Mouse (Mus musculus) bone marrow macrophage, adult 2 months (primary cell): Measurements from ENCODE around the gene Xrcc6. TPM values are rescaled to one million over a fixed set of nuclear protein-coding genes. Genes with fewer than 3 reads are reported as not detected.
"Not testable (repeated sequence)": the region's sequence is repeated elsewhere in the genome, so short reads cannot be mapped to it uniquely, and the experiment has no call there.

ENCODE experiments used
- H3K27ac ChIP-seq: 2 replicates; pipeline ENCODE4 v1.5.1; 2012; ENCODE audit warnings: low read depth, low read length; ENCODE audit not compliant: insufficient read depth
- H3K4me1 ChIP-seq: 2 replicates; pipeline ENCODE4 v1.6.1; 2012; ENCODE audit warnings: low read length; ENCODE audit not compliant: control insufficient read depth, insufficient read depth
- H3K4me3 ChIP-seq: 2 replicates; pipeline ENCODE4 v1.5.1; 2012; ENCODE audit warnings: mild to moderate bottlenecking, low read length, moderate library complexity; ENCODE audit not compliant: insufficient read depth
- CTCF ChIP-seq: IDR thresholded peaks from 2 replicates; pipeline ENCODE4 v1.5.1; 2012; ENCODE audit warnings: low read depth, mild to moderate bottlenecking, low read length, moderate library complexity
- POLR2A ChIP-seq: IDR thresholded peaks from 2 replicates; pipeline ENCODE4 v1.6.1; 2012; ENCODE audit warnings: mild to moderate bottlenecking, low read depth, low read length, borderline replicate concordance
- polyA plus RNA-seq: library from polyadenylated mRNA; stranded (reverse); fragments of >200 nt; gene quantifications from 2 replicates; pipeline ENCODE4 v1.2.4, GENCODE M21; 2012; ENCODE audit not compliant: missing spikeins, insufficient read depth, insufficient read length

Gene Xrcc6
- polyA plus RNA-seq, 1 experiment, result 20.0 TPM

DNA sequence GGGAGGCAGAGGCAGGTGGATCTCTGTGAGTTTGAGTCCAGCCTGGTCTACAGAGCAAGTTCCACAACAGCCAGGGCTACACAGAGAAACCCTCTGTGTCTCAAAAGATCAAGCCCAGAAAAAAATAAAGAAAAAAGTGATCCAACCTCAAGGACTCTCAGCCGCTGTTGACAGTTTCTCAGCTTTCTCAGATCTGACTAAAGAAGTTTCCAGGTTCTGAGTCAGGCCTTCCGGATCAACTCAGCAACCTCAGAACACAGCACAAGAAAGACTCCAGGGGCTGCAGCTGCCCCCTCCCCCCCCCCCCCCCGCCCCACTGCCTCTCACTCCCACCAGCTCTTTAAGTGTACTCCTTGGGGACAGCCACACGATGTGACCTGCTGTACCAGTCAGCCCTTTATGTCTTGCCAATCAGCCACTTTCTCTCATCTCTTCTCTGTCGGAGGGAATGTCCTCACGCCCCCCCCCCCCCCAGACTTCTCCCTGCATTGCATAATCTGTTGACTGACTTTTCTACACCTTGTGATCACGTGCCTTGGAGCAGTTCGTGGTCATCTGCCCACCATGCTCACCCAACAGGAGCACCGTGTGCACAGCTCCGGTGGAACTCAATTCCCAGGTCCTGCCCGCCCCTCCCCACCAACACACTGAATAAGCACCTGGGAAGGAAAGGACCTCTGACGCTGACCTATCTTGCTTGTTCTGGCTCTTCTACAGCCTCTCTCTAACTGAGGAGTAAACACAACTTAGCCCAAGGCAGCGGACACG is 21.4 kb upstream of the Xrcc6 start:
- H3K27ac ChIP-seq, result no peak overlapping the region
- H3K4me1 ChIP-seq, result no peaks in the 10 kb centered on the region
- no peak for TF ChIP-seq POLR2A
- no peak for TF ChIP-seq CTCF
- no peak overlapping the region for H3K4me3 ChIP-seq

GRCm38 (mm10) chr15:81967821-81968220 is 19.8 kb upstream of the Xrcc6 start:
- TF ChIP-seq POLR2A (no peak), CTCF (no peak)
- no peaks in the 10 kb centered on the region for H3K4me1 ChIP-seq
- no peak overlapping the region for H3K4me3 ChIP-seq
- H3K27ac ChIP-seq, result no peak overlapping the region

DNA sequence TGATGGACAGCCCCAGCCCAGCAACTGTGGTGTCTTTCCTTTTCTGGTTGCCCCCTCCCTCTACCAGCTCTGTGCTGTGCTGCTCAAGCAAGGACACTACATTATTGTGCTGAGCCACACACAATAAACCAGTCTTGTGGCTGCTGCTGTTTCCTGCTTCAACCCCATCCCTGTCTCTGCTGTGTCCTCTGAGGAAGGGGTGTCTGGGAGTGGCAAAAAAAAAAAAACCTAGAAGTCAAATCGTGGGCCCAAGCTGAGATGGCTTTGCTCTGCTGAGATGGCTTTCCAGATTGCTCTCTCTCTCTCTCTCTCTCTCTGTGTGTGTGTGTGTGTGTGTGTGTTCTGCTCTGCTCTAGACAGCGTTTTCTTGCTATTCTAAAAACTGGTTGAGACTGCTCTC is 19.2 kb upstream of the Xrcc6 start:
- H3K4me3 ChIP-seq, result no peak overlapping the region
- H3K27ac ChIP-seq, result no peak overlapping the region
- TF ChIP-seq POLR2A (no peak), CTCF (no peak)
- no peaks in the 10 kb centered on the region for H3K4me1 ChIP-seq

GRCm38 (mm10) chr15:81969173-81969572 is 18.5 kb upstream of the Xrcc6 start:
- no peaks in the 10 kb centered on the region for H3K4me1 ChIP-seq
- no peak overlapping the region for H3K27ac ChIP-seq
- TF ChIP-seq POLR2A (no peak), CTCF (no peak)
- no peak overlapping the region for H3K4me3 ChIP-seq

DNA sequence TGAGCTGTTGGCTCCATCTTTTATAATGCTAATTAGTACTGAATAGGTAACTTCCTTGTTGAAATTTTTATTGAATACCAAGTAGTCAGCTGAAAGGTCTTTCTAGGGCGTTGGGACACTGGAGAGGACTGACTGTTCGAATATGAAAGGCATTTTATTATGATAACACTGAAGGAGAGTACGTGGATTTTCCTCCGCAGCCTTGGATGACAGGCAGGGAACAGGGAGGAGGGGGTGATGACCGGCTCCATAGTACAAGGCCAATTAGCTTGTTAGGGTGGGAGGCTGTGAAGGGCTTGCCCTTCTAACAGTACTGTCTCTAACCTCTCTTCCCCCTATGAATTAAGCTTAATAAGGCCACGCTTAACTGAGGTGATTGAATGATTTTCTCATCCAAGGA is 18.0 kb upstream of the Xrcc6 start:
- not testable (repeated sequence) for H3K27ac ChIP-seq, H3K4me1 ChIP-seq, H3K4me3 ChIP-seq

DNA sequence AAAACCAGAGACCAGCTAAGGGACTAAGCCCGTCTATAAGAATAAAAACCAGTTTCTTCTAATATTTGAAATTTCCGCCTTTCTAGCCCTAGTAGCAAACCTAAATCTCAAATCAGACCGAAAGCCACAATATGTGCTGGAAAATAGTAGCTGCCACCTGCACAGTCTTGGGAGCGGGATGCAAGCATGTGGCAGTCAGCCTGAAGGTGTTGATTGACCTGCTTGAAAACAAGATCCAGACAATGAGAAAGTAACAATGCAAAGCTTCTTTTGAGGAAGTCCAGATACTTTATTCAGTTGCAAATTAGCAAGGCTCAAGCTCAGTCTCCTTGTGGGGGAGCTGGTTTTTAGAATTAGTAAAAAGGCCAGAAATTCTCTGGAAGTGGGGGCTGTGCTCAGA is 17.1 kb upstream of the Xrcc6 start:
- H3K4me1 ChIP-seq, H3K27ac ChIP-seq, H3K4me3 ChIP-seq: not testable (repeated sequence)

DNA sequence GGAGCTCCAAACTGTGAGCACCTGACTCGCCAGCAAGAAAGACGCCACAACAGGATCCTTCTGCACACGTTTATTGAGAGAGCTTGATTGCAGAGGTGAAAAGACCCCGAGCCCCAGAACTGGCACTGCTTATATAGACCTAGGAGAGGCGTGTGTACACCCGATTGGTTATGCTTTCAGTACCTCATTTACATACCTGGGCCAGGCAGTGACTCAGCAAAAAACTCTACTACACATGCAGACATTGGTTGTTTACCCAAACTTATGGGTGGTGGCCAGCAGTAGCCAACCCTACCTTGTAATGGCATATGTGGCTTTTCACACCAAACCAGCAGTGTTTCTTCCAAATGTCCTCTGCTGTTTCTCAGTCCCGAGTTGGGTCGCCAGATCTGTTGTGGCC is 12.5 kb upstream of the Xrcc6 start:
- H3K4me3 ChIP-seq, H3K27ac ChIP-seq, H3K4me1 ChIP-seq: not testable (repeated sequence)

DNA sequence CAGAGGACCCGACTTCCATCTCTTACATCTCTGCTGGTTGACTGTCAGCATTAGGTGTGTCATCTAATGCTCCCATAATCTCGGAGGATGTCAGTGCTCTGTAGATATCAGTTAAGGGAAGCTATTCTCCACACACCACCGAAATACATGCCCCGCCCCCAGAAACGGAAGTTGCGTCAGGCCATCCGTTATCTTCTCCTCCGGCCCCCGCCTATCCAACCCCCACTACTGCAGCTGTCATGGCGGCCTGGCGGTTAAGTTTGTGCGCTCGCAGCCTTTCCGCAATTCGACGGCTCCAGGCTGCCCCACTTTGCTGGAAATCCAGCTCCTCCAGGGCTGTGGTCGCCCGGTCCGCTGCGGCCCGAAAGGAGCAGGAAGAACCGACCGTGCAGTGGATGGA is 7.3 kb upstream of the Xrcc6 start, which contains the start of gene 1700029P11Rik:
Gene 1700029P11Rik (plus strand): TSS at position 220 of the 400 bp plus-strand sequence.
- Histone ChIP-seq H3K4me1 (no peaks in the 10 kb centered on the region), H3K4me3 (no peak within 1 kb of the TSS)
- TF ChIP-seq CTCF (no peak), POLR2A (no peak)

DNA sequence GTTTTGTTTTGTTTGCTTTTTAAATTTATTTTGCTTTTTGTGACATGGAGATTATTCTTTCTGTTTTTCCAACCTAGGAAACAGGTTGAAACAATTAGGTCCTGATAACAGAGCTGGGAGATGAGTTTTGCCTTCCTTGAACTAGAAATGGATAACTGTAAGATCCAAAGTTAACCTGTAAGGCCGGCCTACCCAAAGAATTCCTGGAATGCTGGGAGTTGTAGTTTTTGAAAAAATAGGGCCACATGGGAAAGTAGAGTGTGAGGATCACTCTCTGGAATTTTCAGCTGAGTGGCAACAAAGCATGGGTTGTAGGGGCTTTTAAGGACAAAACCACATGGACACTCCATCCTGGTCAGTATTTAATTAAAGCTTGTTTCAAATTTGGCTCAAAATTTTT is 5.5 kb upstream of the Xrcc6 start:
- no peak for TF ChIP-seq CTCF
- TF ChIP-seq POLR2A, result no peak
- H3K4me3 ChIP-seq, result no peak overlapping the region
- H3K27ac ChIP-seq, result no peak overlapping the region
- no peaks in the 10 kb centered on the region for H3K4me1 ChIP-seq

More for the DNA sequence above, 7.3 kb upstream of the Xrcc6 start, which contains the start of gene 1700029P11Rik:
- H3K27ac ChIP-seq, result no peak within 1 kb of the TSS

DNA sequence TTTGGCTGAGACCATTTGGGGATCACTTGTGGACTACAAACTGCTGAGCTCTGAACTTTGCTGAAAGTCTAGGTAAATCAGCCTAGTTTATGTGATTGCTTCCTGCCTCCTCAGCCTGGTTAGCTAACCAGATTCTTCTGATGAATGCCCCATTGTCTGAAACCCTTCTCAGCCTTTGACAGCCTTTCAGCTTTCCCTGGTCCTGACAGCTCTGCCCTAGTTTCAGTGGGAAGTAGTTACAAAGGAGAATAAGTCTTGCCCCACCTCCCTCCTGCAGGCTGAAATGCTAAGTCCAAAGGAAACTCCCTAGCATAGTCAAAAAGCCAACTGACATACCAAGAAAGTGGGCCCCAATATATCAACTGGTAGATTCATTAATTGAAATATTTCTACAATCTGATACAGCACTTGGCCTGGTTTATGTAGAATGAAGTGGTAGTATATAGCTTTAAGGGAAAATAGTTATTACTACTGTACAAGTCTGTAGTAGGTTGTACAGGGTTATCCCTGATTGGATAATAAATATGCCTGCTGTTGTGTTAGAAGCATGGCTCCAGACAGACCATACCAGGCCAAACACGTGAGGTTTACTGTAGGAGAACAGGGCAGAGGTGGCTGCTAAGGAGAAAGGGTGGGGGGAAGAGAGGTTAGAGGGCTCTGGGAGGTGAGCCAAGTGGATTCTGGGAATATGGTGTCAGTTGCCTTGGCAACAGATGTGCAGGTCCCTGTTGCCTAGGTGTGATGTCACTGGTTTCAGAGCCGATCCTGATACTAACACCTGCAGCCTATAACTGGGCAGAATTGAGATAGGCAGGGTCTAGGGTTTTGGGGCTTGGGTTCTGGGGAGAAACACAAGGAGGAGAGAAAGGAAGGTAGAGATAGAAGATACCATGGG is 2.1 kb upstream of the Xrcc6 start:
- no peaks in the 10 kb centered on the region for H3K4me1 ChIP-seq
- no peak overlapping the region for H3K27ac ChIP-seq
- H3K4me3 ChIP-seq, result no peak overlapping the region
- TF ChIP-seq CTCF (no peak), POLR2A (no peak)
